Mouse (Mus musculus): ENCODE measurements around the gene Trim72.

DNA sequence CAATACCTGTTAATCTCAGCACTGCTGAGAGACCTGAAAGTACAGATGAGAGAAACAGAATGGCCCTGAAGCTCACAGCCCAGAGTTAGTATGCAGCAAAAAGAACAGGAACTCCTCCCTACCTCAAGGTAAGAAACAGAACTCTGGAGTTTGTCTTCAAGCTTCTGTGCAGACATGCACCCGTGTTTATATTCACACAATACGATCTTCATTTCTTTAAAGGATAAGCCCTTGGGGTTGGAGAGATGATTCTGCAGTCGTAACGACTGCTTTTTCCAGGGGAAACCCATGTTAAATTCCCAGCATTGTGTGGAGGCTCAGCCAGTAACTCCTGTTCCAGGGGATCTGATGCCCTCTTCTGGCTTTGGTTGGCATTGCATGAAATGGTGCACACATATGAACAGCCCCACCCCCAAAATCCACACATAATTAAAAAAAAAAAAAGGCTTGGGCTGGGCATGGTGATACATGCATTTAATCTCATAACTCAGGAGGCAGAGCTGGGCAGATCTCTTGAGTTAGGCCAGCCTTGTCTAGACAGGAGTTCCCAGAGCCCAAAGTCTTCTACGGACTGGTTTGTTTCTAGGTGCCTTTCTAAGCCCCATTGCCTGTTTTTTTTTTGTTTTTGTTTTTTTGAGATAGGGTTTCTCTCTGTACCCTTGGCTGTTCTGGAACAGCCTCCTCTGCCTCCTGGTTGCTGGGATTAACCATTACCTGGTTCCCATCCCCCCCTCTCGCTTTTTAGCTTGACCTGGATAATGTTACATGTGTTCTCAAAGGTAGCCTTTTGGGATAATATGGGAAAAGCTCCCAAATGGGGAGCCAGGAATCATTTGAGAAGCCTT is 11.9 kb upstream of the Trim72 start:
- TF ChIP-seq TAL1 (IDR thresholded peaks at IDR 0.05; ENCODE audit: low read length) (no peak), GATA1 (IDR thresholded peaks at IDR 0.05; ENCODE audit: low read length) (no peak)

Data from erythroblast, embryonic 14.5 days (primary cell).